Mouse (Mus musculus): ENCODE measurements at regions not wholly inside any gene's neighbourhood (a gene's known extent, or its start where the extent isn't known, plus 50 kb on each side); places are given as distances from the start of the nearest gene placed in this dataset.

DNA sequence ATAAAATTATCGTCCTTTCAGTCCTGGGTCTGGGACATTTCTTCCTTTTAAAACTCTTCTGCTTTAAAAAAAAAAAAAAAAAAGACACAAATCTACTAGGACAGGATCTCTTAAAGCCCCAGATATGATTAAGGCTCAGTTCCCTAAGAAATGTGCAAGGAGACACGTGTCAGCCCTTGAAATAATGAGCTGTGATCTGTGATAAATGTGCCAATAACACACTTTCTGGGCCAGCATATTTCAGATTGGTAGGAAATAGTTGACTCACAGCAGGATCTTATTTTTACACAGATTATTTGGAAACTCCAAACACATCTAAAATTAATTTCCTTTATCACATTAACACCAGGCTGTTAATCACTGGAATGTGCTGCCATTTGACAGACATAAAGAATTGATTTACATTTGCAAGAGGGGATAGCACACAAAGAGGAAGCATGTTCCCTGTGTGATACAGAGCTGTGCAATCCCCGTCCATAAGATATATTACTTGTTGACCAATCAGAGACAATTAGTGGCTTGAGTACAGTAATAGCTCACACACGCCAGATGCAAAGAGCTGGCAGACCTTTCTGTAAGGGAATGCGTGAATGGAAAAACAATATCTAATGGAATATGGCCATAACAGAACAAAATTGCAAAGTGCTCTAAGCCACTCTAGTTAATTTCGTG lies 263.7 kb downstream of the Pax3 start:
- DNase-seq: no peak

DNA sequence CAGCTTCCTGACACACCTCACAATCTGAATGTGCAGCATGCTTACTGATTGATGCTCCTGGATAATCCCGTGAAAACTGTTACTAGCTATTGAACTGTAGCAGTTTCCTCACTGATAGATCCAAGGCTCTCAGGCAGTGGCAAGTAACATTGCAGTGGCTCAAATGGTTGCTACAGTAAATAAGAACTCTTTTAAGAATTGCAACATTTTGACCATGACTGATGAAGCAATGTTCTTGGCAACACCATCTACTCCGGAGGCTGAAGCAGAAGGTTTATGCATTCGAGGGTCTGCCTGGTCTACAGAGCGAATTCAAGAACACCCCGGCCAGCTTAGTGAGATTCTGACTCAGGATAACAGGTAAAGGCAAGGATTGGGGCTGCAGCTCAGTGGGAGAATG lies 264.7 kb downstream of the Pax3 start:
- DNase-seq: no peak

DNA sequence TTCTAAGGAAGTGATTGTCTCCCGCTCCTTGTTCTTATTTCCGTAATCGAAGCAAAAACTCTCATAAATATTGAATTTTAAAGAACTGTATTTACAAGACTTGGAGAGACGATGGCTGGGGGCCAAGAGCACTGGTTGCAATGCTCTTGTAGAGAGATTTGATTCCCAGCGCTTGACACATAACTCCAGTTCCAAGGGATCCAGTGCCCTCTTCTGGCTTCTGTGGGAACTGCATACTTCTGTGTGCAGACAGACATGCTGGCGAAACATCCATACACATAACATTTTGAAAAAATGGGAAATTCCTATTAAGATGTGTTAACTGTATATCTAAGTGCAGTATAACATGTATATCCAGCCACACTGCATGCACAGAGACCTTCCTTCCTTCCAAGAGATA lies 266.3 kb downstream of the Pax3 start:
- no peak for DNase-seq

DNA sequence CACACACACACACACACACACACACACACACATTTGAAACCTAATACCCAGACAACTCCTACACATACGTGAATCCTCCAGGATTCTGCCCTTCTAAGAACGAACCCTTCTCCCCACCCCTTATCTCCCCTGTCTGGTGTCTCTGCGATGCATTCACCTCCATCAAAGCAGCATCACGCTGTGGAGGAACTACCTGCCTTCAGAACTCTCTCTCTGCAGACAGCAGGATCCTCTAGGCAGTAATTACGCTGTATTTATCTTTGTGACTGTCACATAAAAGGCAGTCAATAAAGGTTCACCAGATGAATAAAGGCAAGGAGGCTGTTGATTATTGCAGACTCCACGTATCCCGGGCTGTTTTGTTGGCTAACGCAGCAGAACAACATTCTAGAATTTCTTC lies 267.4 kb downstream of the Pax3 start:
- DNase-seq: no peak

DNA sequence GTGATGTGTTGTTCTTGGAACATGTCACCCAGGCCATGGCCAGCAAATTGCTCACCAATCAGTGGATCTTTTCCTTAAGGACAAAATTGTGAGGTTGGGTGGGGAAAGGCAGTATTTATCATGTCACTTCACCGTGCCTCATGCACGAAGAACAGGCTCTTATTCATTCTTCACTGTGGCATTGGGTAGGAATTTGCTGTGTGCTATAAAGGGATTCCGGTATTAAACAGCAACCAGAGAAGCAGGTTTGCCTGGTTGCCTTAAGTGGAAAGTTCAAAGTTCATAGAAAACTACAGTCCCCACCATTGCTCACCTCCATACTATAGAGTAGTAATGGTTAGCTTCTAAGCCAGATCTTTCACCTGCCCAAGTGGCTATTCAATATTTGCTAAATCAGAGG lies 270.8 kb downstream of the Pax3 start:
- DNase-seq: no peak

DNA sequence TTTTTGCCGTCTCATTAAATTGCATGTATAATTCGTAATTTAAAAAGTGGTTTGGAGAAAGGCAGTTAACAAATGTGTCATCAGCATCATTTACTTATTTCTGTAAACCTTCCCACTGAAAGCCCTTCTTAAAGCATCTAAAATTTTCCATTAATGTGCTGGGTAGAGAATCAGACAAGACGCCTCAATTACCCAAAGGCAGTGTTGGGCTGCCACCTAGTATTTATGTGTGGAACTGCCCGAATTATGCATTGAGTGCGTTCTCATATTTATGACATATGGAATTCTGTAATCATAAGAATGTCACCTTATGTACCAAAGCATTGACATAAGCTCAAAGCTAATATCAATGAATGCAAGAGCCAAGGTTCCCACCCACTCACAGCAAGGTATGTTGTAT lies 300.7 kb downstream of the Pax3 start:
- DNase-seq: no peak

DNA sequence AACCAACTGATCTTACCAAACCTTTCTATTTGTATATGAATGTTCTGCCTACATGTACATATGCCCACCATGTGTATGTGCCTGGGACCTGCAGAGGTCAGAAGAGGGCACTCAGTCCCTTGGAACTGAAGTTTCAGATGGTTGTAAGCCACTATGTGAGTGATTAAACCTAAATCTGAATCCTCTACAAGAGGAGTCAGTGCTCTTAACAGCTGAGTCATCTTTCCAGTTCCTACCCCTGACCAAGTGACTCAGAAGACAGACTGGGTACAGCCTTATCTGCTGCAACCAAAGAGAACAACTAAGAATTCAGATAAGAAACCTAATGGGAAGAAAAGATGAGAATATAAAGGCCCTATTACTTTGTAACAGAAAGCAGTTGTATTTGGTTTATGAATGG lies 317.9 kb downstream of the Pax3 start:
- no peak for DNase-seq

DNA sequence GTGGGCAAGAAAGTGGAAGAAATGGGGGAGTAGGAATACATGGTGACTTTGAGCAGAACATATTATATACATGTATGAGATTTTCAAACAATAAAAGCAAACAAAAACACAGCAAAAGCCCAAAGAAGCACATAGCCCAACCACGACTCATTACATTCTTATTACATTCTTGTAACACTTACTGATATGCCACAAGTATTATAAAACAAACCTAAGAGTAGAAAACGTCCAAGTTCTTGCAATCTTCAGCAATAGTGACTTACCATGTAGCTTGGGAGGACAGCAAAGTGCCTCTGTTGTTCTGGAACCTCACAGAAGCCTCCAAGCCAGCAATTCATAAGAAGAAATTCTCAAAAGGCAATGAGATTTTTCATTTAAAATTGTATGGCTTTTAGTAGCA lies 326.8 kb downstream of the Pax3 start:
- DNase-seq: no peak

DNA sequence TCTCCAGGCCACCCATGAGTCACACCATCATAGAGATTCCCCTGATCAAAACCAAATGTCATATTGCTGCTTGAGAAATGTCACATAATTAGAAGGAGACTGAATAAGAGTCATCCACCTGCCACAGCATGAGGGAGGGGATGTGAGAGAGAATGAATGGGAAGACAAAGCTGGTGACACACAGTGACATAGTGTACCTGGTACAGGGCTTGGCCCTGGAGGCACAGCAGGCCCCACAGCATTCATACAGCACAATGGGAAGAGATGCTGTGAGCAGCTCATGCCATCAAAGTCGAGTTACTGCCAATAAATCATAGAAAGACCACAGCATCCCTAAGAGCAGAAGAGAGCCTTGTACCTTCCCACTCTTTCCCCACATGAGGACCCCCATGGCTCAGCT lies 327.8 kb downstream of the Pax3 start:
- no peak for DNase-seq

DNA sequence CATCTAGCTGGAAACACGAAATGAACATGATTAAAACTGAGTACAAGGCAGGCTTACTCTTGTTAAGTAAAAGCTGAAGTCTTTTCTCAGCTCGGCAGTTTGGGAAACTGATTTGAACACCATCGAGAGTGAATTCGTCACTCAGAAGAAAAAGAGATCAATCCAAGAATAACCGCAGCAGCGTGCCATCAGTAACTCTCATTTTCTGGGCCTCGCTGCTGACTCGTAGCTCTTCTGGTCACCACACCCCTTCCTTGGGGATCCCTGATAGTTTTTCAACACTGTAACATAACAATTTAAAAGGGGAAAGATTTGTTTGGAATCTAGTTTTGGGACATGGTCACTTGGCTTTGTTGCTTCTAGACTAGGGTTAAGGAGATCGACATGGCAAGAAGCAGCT lies 337.0 kb downstream of the Pax3 start:
- DNase-seq: no peak

DNA sequence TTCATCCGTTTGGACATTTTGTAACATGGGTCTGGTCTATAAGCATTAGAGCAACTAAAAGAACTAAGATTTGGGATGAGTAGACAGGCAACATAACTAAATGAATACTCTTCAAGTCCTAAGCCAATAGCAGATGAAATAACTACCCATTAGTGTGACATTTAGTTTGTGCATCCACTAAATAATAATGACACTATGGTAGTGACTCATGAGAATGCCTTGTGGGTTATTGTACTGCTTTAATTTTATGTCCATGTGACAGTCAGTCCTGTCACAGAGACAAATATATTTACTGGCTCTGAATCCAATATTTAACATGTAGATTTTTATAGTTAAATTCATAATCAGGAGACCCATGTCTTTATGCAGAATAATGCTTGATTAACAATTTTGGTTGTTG lies 339.5 kb upstream of the Epha4 start:
- DNase-seq: no peak

DNA sequence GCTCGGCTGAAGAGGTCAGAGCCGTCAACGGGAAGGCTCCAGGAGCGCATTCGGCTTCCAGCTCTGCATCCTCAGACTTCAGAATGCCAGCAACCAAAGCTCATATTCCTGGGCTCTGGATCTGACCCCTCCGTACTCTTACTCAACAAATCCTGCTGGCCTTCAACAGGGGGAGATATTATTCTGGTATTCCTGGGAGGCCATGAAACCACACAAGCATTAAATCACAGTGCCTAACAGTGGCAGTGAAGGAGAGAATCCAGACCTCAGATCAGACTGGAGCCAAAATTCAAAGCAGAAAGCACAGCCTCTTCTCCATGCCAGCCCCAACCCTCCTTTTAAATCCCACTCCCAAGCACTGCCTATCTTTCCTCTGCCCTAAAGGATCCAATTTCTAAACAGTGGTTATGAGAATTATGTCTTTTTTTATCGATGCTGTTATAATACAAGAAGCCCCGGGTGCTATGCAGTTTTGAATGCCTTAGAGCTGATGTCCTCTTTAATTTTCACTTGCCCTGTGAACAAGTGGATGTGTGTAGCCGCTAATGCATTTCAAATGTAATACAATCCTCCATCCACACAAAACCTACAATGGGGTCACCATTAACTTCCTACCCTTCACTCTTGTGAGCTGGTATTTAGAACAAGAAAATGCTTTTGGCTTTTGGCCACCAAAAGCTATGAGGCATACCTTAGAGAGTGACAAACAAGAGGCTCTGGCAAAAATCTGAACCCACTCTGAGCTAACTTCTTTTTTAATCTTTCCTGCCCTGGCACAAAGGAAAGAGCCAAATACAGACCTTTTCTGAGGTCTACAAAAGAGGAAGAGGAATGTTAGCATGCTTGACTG lies 333.1 kb upstream of the Epha4 start:
- no peak for DNase-seq

DNA sequence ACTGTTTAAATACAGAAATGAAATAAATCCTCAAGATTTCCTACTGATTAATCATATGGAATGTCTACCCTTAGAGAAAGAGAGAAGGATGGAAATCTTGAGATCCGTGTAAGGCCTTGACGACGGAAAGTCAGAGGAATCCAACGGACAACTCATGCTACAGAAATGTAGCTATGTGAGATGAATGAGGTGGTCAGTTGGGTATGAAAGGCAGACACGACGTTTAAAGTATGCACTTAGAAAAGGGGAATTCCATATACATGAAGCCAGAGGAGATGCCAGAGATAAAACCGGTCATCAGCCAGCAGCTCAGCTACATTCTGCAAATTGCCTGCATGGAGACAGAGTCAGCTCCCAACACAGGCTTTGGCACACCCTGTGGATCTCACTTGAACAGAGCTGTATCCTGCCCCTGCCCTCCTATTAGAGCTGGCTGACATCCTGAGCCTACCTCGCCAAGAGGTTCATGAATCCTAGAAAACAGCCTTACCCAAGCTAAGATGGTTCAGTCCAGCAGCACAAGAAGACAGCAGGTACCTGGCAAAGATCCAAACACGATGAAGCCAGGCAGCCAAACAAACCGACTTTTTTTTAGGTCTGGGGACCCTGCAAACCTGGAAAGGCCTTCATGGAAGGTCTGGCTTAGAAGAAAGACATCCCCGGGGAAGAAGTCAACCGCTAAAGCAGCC lies 331.3 kb upstream of the Epha4 start:
- no peak for DNase-seq

DNA sequence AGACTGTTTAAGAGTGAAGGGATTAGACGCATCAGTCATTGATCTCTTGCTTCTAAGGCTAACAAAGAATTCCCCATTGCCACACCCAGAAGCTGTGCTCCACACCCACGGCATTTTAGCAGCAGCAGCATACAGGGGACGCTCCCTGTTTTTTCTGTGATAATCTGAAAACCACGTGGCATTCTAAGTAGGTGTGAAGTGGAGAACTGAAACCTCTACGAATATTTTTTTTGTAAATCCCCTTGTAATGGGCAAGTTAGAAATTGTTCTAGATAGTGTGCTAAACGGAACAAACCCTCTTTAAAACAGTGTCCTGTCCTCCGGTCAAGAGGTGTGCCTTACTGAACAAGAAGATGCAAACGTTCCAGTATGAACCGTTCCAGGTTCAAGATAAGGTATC lies 325.8 kb upstream of the Epha4 start:
- DNase-seq: no peak

DNA sequence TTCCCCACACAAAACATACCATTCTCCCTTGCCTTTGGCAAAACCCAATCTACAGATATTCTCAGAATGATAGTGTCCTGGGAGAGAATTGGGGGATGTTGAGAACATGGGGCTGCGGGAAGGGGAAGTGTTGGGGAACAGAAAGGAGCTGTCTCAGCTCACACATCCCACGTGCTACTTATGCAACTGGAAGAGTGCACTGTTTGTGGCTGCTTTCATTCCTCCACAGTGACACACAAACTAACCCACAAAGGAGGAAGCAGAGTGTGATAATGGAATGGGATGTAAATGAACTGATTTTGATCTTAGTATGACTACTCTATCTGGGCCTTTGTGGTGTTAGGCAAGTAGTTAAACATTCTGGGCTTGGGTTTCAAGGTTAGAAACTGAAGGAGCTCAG lies 317.3 kb upstream of the Epha4 start:
- no peak for DNase-seq

DNA sequence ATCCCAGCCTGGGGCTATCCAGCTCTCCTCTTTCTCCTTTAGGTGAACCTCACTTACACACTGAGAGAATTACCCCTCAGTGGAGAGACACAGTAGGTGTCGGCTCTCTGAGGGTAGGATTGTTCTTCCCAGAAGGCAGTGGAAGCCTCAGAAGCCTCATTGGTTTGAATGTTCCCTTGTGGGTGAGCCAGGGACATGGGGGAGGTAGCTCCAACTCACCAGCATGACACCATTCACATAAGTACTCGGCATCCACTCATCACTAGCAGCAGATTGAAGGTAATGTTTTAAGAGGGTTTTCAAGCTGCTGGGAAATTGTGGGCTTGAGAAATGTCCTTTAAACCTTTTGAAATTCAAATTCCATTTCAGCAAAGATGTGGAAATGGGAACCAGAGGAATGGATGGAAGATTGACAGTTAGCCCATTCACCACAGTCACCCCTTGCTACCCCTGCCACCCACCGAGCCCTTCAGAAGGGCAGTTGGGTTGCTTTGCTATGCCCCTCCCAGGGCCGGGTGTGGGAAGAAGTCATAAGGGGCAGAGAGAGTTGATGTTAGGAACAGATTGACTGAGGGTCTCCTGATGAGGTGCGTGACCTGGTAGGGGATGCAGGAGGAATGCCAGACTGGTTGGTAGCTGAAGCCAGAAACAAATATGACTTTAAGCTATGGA lies 310.0 kb upstream of the Epha4 start:
- DNase-seq: no peak

DNA sequence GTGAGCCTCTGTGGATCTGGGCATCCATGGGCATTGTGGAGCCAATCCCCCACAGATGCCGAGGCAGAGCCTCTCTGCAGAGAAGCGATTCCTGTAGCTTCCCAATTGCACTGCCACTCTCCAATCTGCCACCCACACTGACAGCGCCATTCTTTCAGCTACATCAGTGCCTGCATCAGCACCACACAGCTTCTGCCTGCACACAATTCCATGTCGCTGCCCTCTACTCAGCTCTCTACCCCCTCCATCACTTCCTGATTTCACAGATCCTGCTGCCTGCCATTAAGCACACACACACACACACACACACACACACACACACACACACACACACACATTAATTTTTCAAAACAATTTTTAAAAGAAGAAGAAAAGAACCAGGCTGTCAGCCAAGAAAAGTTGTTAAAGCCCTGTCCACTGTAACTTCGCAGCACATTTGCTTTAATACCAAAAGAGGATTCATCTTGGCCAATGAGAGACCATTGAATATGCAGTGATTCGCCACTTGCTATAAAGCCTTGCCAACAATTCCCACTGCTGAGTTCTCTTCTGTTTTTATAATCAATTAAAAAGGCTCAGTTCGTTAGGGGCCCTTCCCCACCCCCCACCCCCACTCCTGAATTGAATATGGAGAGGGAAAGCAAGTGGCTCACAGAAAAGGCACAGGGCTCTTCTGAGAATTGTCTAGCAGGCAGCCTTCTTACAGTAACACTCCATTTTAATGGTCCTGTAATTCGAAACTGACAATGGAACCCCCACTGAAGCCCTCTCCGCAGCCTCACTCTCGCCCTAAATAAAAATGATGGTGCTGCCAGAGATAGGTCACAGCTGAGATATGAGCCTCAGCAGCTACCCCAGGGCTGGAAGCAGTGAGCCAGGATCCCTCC lies 309.2 kb upstream of the Epha4 start:
- DNase-seq: no peak

DNA sequence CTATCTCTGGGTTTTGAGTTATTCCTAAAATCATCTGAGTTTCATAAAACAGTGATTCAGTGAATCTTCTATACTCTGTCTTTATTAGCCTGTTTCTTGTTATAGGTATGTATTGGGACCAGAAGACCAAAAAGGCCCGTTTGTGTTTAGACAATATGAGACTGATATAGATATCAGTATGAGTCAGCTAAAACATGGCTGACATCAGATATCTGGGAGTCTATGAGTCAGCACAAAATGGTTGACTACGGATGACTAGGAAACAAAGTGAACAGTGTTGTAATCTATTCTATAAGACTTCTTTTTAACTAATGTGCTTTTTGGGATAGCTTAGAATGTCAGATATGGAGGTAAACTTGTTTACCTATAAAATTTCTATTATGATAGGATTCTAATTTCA lies 305.2 kb upstream of the Epha4 start:
- no peak for DNase-seq

DNA sequence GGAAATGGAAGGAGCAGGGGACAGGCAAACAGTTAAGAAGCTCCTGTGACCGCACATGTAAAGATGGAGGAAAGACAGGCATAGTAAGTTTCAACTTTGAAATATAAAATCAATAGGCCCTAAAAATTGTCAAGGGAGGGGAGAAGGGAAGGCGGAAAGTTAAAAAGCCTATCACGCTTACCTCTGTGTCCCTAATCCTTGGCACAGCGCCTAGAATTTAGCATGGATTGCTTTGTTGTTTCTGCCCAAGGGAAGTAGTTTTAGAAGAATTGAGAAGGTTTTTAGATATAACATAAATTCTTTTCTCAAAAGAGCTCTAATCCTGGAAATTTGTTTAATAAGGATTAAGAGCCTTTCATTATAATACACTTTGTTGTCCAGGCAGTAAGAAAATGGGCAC lies 300.6 kb upstream of the Epha4 start:
- DNase-seq: no peak

DNA sequence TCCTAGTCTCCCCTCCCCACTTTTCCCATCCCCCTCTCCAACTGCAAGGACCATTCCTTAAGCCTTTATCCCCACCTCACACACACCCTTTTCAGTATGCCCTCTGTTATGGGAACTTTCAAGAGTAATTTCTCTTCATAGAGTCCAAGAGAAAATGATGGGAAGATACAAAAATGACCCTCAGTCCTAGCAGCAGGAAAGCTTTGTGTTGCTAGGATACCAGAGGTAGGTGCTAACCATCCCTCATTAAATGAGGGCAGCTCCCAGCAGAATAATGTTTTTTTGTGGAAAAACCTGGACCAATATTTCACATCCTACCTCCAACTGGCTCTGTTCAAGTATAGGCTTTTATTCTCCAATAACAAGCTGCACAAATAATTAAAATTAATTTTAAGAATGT lies 296.7 kb upstream of the Epha4 start:
- no peak for DNase-seq

DNA sequence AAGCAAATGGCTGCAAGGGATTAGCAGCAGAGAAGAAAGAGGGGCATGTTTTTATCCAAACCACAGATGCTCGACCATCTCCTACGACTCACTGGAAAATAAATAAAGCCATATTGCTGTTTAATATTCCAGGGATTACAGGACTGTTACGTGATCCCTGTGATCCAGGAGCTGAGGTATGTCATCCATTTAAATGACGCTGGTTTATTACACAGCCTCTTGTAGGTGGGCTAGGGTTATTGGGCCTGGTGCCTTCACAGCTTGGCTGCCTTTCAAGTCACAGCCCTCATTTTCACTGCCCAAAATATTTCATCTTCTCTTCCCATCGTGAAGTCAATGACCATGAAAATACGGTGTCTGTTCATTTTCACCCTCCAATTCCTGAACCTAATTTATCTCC lies 276.1 kb upstream of the Epha4 start:
- no peak for DNase-seq

DNA sequence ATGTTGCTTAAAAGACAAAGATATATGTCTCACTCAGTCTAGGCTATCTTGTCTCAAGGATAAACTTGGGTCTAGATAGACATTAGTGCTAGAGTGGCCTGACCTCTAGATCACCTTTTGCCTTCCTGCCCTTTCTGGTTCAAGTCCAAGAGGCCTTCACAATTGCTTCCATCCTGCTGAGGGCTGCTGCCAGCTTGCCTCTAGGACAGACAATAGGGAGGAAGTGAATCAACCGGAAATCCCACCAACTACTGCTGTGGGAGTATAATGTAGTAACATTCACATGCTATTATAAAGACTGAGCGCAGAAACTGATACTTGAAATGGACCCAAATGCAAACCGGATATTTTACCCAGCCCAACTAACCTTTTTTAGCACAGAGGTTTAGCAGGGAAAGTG lies 239.4 kb upstream of the Epha4 start:
- DNase-seq: no peak

All from adrenal gland, adult 8-10 months (tissue).